Mouse (Mus musculus) forebrain, embryonic 11.5 days (tissue): ENCODE measurements around the gene Bcl2a1b. TPM values are rescaled to one million over a fixed set of nuclear protein-coding genes. Genes with fewer than 3 reads are reported as not detected.
"Not testable (repeated sequence)": the region's sequence is repeated elsewhere in the genome, so short reads cannot be mapped to it uniquely, and the experiment has no call there.

Experiments used
- ATAC-seq: fragments of 200-750 bp; cut with Nextera tagmentation; replicated peaks from 2 replicates; pipeline ENCODE4 v1.8.0; 2017; ENCODE audit warnings: moderate TSS enrichment; ENCODE audit not compliant: low FRiP score
- DNase-seq: peaks from one replicate; pipeline ENCODE4 v3.0.0-alpha.2; 2017; ENCODE audit warnings: low spot score
- H3K27ac ChIP-seq: fragments of 300-500 bp; sonication (generic); 2 replicates; pipeline ENCODE4 v1.5.1; 2014; ENCODE audit warnings: low read depth, low read length
- H3K27me3 ChIP-seq: fragments of 300-500 bp; sonication (generic); 2 replicates; pipeline ENCODE4 v1.6.1; 2014; ENCODE audit warnings: mild to moderate bottlenecking, low read length, mixed read lengths; ENCODE audit not compliant: control insufficient read depth, insufficient read depth
- H3K36me3 ChIP-seq: fragments of 300-500 bp; sonication (generic); 2 replicates; pipeline ENCODE4 v1.6.1; 2014; ENCODE audit warnings: mild to moderate bottlenecking, low read length, moderate library complexity, mixed read lengths; ENCODE audit not compliant: control insufficient read depth, insufficient read depth
- H3K4me1 ChIP-seq: fragments of 300-500 bp; sonication (generic); replicated peaks from 2 replicates; pipeline ENCODE4 v1.6.1; 2014; ENCODE audit warnings: low read length, mixed read lengths; ENCODE audit not compliant: control insufficient read depth, insufficient read depth
- H3K4me2 ChIP-seq: fragments of 300-500 bp; sonication (generic); 2 replicates; pipeline ENCODE4 v1.6.1; 2014; ENCODE audit warnings: low read depth, mild to moderate bottlenecking, low read length, moderate library complexity, mixed read lengths; ENCODE audit not compliant: severe bottlenecking
- H3K4me3 ChIP-seq: fragments of 300-500 bp; sonication (generic); 2 replicates; pipeline ENCODE4 v1.5.1; 2014; ENCODE audit warnings: low read depth, low read length
- H3K9ac ChIP-seq: fragments of 300-500 bp; sonication (generic); 2 replicates; pipeline ENCODE4 v1.6.1; 2014; ENCODE audit warnings: low read length
- H3K9me3 ChIP-seq: fragments of 300-500 bp; sonication (generic); 2 replicates; pipeline ENCODE4 v1.6.1; 2016; ENCODE audit warnings: low read length, mixed read lengths; ENCODE audit not compliant: control insufficient read depth
- WGBS: fragments of 180-500 bp; shearing (Covaris S2); extraction: QIAGEN DNeasy Blood & Tissue Kit; methylation state at CpG from one replicate; pipeline ENCODE4 v1.1.7; 2014; 5-methylcytosine and 5-hydroxymethylcytosine counted together
- polyA plus RNA-seq: library from polyadenylated mRNA; unstranded; fragments of >200 nt; fragmentation: Nextera tagmentation; extraction: Ambion mirVana; gene quantifications from 2 replicates; pipeline ENCODE4 v1.2.1, GENCODE M21; 2014

Gene Bcl2a1b
- polyA plus RNA-seq, 1 experiment from 2014 or later: 0.77 TPM

- ATAC-seq, H3K4me2 ChIP-seq, H3K9me3 ChIP-seq, H3K4me1 ChIP-seq, DNase-seq, H3K4me3 ChIP-seq, H3K36me3 ChIP-seq, H3K27me3 ChIP-seq, H3K27ac ChIP-seq, H3K9ac ChIP-seq: not testable (repeated sequence)
- 89% methylated on average over 1 of the region's 1 CpGs for WGBS
Measured at GRCm38 (mm10) chr9:89208939-89209338, 9.9 kb downstream of the Bcl2a1b start.

GRCm38 (mm10) chr9:89210353-89211064 is 11.5 kb downstream of the Bcl2a1b start, which contains the start of gene Mthfs:
Gene Mthfs, plus strand, starts transcription at chr9:89210676.
- DNase-seq, H3K9ac ChIP-seq, H3K36me3 ChIP-seq, H3K9me3 ChIP-seq, H3K27me3 ChIP-seq, H3K4me1 ChIP-seq, H3K27ac ChIP-seq: not testable (repeated sequence)
- peak within 1 kb of the TSS; percentile 37; the same call in 1 of the 2 replicates for H3K4me2 ChIP-seq
- peak within 1 kb of the TSS; percentile 22; the same call in 1 of the 2 replicates for H3K4me3 ChIP-seq
- ATAC-seq: peak; percentile 49
- 32% methylated on average over 9 of the region's 12 CpGs for WGBS

GRCm38 (mm10) chr9:89211065-89211858 is 12.3 kb downstream of the Bcl2a1b start:
- not testable (repeated sequence) for DNase-seq, H3K9ac ChIP-seq, H3K27ac ChIP-seq, H3K9me3 ChIP-seq, H3K4me1 ChIP-seq, H3K27me3 ChIP-seq, H3K36me3 ChIP-seq
- peak overlapping the region; percentile 31; the same call in 1 of the 2 replicates for H3K4me2 ChIP-seq
- peak; percentile 97 for ATAC-seq
- peak overlapping the region; percentile 22; the same call in 1 of the 2 replicates for H3K4me3 ChIP-seq
- WGBS: 7% methylated on average over 11 of the region's 44 CpGs

GRCm38 (mm10) chr9:89212428-89212827 is 13.4 kb downstream of the Bcl2a1b start:
- not testable (repeated sequence) for H3K27ac ChIP-seq, H3K9me3 ChIP-seq, H3K4me2 ChIP-seq, H3K4me3 ChIP-seq, H3K4me1 ChIP-seq, H3K36me3 ChIP-seq, H3K9ac ChIP-seq, DNase-seq, H3K27me3 ChIP-seq
- 42% methylated on average over 1 of the region's 1 CpGs for WGBS
- ATAC-seq: peak; percentile 27; the same call in 1 of the 2 replicates

- H3K27me3 ChIP-seq, H3K9ac ChIP-seq, H3K4me2 ChIP-seq, H3K9me3 ChIP-seq, H3K4me3 ChIP-seq, ATAC-seq, H3K27ac ChIP-seq, H3K36me3 ChIP-seq, H3K4me1 ChIP-seq, DNase-seq: not testable (repeated sequence)
- 86% methylated on average over 4 of the region's 4 CpGs for WGBS
Measured at GRCm38 (mm10) chr9:89218174-89218573, 19.2 kb downstream of the Bcl2a1b start.

- WGBS: 91% methylated on average over 3 of the region's 4 CpGs
- H3K27ac ChIP-seq, ATAC-seq, H3K4me3 ChIP-seq, DNase-seq, H3K9ac ChIP-seq, H3K36me3 ChIP-seq, H3K4me2 ChIP-seq, H3K9me3 ChIP-seq, H3K27me3 ChIP-seq, H3K4me1 ChIP-seq: not testable (repeated sequence)
Measured at GRCm38 (mm10) chr9:89219668-89220067, 20.7 kb downstream of the Bcl2a1b start.

GRCm38 (mm10) chr9:89220704-89221287 is 21.8 kb downstream of the Bcl2a1b start:
- not testable (repeated sequence) for DNase-seq, H3K36me3 ChIP-seq, H3K4me2 ChIP-seq, H3K9ac ChIP-seq, H3K9me3 ChIP-seq, ATAC-seq, H3K4me1 ChIP-seq, H3K27me3 ChIP-seq, H3K27ac ChIP-seq, H3K4me3 ChIP-seq
- WGBS: 94% methylated on average over 6 of the region's 6 CpGs

GRCm38 (mm10) chr9:89226071-89226470 is 27.1 kb downstream of the Bcl2a1b start:
- Histone ChIP-seq H3K9ac (no peak overlapping the region), H3K4me2 (no peak overlapping the region), H3K9me3 (no peaks in the 10 kb centered on the region), H3K36me3 (no peaks in the 10 kb centered on the region), H3K4me1 (no peaks in the 10 kb centered on the region), H3K27ac (no peak overlapping the region), H3K4me3 (no peak overlapping the region), H3K27me3 (no peaks in the 10 kb centered on the region)
- WGBS: 67% methylated on average over 4 of the region's 4 CpGs
- ATAC-seq (peak; percentile 53; the same call in 1 of the 2 replicates), DNase-seq (no peak)
